In the genomic region with DNA sequence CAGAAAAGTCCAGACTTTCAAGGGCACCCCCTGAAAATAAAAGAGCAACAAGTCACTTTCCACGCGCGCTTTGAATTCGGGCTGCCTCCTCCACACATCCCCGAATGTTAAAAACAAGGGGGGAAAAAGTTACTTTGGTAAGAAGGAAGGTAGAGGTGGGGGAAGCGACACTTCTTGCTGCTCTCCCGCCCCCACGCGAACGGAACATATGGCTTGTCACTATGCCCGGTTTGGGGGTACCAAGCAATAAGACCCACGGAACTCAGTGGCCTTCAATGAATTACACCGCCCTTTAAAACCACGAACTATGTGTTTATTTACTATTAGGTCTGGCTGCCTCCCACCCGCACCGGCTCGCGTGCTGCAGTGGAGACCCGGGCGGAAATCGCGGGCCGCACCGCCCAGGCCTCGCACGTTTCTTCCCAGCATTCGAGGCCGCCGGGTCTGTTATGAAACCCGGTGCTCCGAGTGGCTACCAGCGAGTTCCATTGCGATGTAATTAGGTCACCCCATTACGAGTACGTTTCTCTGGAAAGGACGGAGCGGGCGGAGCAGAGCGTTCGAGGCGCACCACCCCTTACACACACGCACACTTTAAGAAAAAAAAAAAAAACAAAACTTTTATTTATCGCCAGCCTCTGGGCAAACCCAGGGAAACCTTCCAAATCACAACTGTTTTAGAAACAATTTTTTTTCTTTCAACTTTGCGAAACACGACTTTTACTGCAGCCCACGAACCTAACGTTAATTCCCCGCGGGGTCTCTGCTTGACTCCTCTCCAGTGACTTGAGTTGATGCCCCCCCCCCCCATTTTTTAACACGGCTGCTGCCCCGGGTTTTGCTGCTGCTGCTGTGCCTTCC, we compare ENCODE assay signal across 8 mouse cellular contexts. TPM values are rescaled to one million over a fixed set of nuclear protein-coding genes. Genes with fewer than 3 reads are reported as not detected.
DNase-seq lines count a peak whose midpoint lies in the region; ATAC-seq lines count a peak whose summit lies in the region.

No protein-coding gene starts in this region.

- peak overlapping the region; percentile 98 for H3K4me2 ChIP-seq in midbrain, embryonic 16.5 days (ENCODE audit: low read length)

- no peaks in the 10 kb centered on the region for H3K9me3 ChIP-seq in midbrain, embryonic 16.5 days (replicated peaks; ENCODE audit: control insufficient read depth, low read length, poor library complexity, severe bottlenecking)

- H3K27ac ChIP-seq in midbrain, embryonic 16.5 days (ENCODE audit: low read length): peak overlapping the region; percentile 89

- WGBS in midbrain, embryonic 16.5 days: under 1% methylated on average over 51 of the region's 51 CpGs

- peak overlapping the region; percentile 83 for H3K9ac ChIP-seq in midbrain, embryonic 16.5 days (ENCODE audit: low read depth, low read length)

- intact Hi-C loops in gastrocnemius, postnatal 14 days (cut with DNase I; ENCODE audit: low total_unique reads): loop anchor here (5.0 kb wide), 1 partner anchor 502 kb away; no protein-coding TSS in a partner anchor

- H3K4me1 ChIP-seq in midbrain, embryonic 16.5 days (ENCODE audit: control insufficient read depth, insufficient read depth, low read length): peaks cover 30% of the 10 kb centered on the region

- DNase-seq in ovary, adult 18-20 months (ENCODE audit: low spot score): peak; percentile 75
- DNase-seq in ovary, postnatal 14 days (ENCODE audit: low spot score): no peak
- DNase-seq in embryo, embryonic 10 days (ENCODE audit: low spot score): peak; percentile 77
- DNase-seq in gastrocnemius, postnatal 14 days: peak; percentile 78
- peak; percentile 92 for DNase-seq in induced T-regulatory cell, adult 2 months (ENCODE audit: low read depth)
- peak; percentile 79 for DNase-seq in liver
- peak; percentile 55 to 64 for DNase-seq in spleen, postnatal 14 days (ENCODE audit: low spot score in 2 of 2)

- peak overlapping the region; percentile 80 for H3K4me3 ChIP-seq in midbrain, embryonic 16.5 days (ENCODE audit: low read depth, low read length)

- no peak for ATAC-seq in midbrain, embryonic 16.5 days

- H3K27me3 ChIP-seq in midbrain, embryonic 16.5 days (ENCODE audit: control insufficient read depth, insufficient read depth, low read depth, low read length): peaks cover 12% of the 10 kb centered on the region

- no peaks in the 10 kb centered on the region for H3K36me3 ChIP-seq in midbrain, embryonic 16.5 days (ENCODE audit: control insufficient read depth, insufficient read depth, low read length)

RNA-seq across cellular contexts. Expression of a gene that starts 1.4 kb away (rescaled TPM):
- 10 to 100 TPM; 42.4 to 53.9 TPM for total RNA-seq in gastrocnemius, postnatal 14 days (2021)
- 26.5 and 29.9 TPM in 2 replicates for polyA plus RNA-seq in midbrain, embryonic 16.5 days (2015; fragmentation: Nextera tagmentation; extraction: Ambion mirVana)
